Mouse (Mus musculus): ENCODE results near the gene Mst1. TPM values are rescaled to one million over a fixed set of nuclear protein-coding genes. Genes with fewer than 3 reads are reported as not detected.

Gene Mst1
- polyA plus RNA-seq, 1 experiment from 2014 or later = 0.25 TPM

DNA sequence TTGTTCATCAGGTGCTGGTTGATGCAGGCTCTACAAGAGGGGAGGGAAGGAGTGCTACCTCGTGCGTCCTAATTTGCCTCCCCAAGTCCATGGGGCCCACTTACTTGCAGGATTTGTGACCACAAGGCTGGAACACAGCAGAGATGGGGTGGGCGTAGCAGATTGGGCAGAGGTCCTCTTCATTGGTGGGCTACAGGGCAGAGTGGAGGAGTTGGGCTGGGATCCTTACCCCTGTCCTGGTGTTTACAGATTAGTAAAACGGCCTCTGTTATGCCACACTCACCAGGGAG lies 28.4 kb upstream of the Mst1 start:
- H3K27ac ChIP-seq = no peak overlapping the region
- no peak for ATAC-seq (ENCODE audit: borderline replicate concordance, extremely low read depth, low FRiP score, low TSS enrichment)
- H3K4me3 ChIP-seq = no peak overlapping the region
- no peak overlapping the region for H3K4me2 ChIP-seq
- no peak overlapping the region for H3K9ac ChIP-seq
- H3K36me3 ChIP-seq = peaks cover 27% of the 10 kb centered on the region
- H3K4me1 ChIP-seq = peaks cover 36% of the 10 kb centered on the region
- WGBS = 79% methylated on average over 4 of the region's 4 CpGs
- H3K27me3 ChIP-seq = no peaks in the 10 kb centered on the region
- no peaks in the 10 kb centered on the region for H3K9me3 ChIP-seq

GRCm38 (mm10) chr9:108052411-108052810 lies 27.8 kb upstream of the Mst1 start:
- H3K4me1 ChIP-seq = peaks cover 36% of the 10 kb centered on the region
- no peak overlapping the region for H3K4me2 ChIP-seq
- H3K36me3 ChIP-seq = peaks cover 30% of the 10 kb centered on the region
- no peak overlapping the region for H3K27ac ChIP-seq
- H3K27me3 ChIP-seq = no peaks in the 10 kb centered on the region
- no peak for ATAC-seq (ENCODE audit: borderline replicate concordance, extremely low read depth, low FRiP score, low TSS enrichment)
- WGBS = 65% methylated on average over 7 of the region's 7 CpGs
- H3K9me3 ChIP-seq = no peaks in the 10 kb centered on the region
- no peak overlapping the region for H3K9ac ChIP-seq
- no peak overlapping the region for H3K4me3 ChIP-seq

DNA sequence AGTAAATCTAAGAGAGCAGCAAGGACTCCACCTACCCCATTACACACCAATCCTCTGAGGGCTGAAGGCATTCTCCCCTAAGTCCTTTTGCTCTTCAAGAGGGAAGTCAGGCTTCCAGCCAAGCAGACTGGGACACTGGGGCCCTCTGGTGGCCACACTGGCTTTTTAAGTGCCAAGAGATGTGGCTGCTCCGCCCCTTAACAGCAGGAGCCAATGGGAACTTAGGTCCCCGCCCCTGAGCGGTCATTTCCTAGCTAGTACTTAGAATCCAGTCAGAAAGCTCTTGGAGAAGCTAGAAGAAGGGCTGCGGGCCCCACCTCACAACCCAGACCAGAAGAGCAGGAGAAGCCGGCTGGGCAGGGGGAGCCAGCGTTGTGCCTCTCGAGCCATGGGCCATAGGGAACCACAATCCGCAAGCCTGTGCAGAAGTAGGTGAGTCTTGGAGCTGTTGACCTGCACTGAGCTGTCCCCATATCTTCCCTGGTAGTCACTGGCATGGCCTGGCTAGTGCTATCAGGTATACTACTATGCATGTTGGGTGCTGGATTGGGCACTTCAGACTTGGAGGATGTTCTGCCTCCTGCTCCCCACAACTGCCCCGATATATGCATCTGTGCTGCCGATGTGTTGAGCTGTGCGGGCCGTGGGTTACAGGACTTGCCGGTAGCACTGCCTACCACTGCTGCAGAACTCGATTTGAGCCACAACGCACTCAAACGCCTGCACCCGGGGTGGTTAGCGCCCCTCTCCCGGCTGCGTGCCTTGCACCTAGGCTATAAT lies 27.2 kb upstream of the Mst1 start, which contains the start of gene Amigo3:
Amigo3 (plus strand) TSS at position 275 of the 780 bp plus-strand sequence.
- Histone ChIP-seq H3K27me3 (no peaks in the 10 kb centered on the region), H3K27ac (peak within 1 kb of the TSS; percentile 5; the same call in 1 of the 2 replicates), H3K4me3 (no peak within 1 kb of the TSS), H3K9ac (0 out of 2 replicates have a peak within 1 kb of the TSS, but pooled peaks have one; percentile 1), H3K4me1 (peaks cover 30% of the 10 kb centered on the region), H3K36me3 (peaks cover 32% of the 10 kb centered on the region), H3K9me3 (no peaks in the 10 kb centered on the region), H3K4me2 (peak within 1 kb of the TSS; percentile 37)
- peak; percentile 60 for ATAC-seq (ENCODE audit: borderline replicate concordance, extremely low read depth, low FRiP score, low TSS enrichment)
- WGBS = 52% methylated on average over 20 of the region's 20 CpGs

DNA sequence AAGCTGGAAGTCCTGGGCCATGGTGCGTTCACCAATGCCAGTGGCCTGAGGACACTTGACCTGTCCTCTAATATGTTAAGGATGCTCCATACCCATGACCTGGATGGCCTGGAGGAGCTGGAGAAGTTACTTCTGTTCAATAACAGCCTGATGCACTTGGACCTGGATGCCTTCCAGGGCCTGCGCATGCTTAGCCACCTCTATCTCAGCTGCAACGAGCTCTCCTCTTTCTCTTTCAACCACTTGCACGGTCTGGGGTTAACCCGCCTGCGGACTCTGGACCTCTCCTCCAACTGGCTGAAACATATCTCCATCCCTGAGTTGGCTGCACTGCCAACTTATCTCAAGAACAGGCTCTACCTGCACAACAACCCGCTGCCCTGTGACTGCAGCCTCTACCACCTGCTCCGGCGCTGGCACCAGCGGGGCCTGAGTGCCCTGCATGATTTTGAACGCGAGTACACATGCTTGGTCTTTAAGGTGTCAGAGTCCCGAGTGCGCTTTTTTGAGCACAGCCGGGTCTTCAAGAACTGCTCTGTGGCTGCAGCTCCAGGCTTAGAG lies 26.5 kb upstream of the Mst1 start:
- ATAC-seq (ENCODE audit: borderline replicate concordance, extremely low read depth, low FRiP score, low TSS enrichment) = no peak
- H3K27ac ChIP-seq = peak overlapping the region; percentile 5; the same call in 1 of the 2 replicates
- 82% methylated on average over 15 of the region's 15 CpGs for WGBS

DNA sequence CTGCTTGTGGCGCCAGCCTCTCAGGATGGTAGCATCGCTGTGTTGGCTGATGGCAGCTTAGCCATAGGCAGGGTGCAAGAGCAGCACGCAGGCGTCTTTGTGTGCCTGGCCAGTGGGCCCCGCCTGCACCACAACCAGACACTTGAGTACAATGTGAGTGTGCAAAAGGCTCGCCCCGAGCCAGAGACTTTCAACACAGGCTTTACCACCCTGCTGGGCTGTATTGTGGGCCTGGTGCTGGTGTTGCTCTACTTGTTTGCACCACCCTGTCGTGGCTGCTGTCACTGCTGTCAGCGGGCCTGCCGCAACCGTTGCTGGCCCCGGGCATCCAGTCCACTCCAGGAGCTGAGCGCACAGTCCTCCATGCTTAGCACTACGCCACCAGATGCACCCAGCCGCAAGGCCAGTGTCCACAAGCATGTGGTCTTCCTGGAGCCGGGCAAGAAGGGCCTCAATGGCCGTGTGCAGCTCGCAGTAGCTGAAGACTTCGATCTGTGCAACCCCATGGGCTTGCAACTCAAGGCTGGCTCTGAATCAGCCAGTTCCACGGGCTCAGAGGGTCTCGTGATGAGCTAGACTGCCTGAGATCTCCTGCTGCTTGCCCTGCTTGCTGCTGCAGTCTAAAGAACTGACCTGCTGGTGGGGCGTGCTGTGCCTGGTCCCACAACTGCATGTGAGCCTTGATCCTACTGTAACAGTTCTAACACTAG lies 25.8 kb upstream of the Mst1 start:
- peaks cover 39% of the 10 kb centered on the region for H3K36me3 ChIP-seq
- no peaks in the 10 kb centered on the region for H3K9me3 ChIP-seq
- H3K4me1 ChIP-seq = peaks cover 24% of the 10 kb centered on the region
- no peak for ATAC-seq (ENCODE audit: borderline replicate concordance, extremely low read depth, low FRiP score, low TSS enrichment)
- H3K9ac ChIP-seq = no peak overlapping the region
- no peak overlapping the region for H3K4me2 ChIP-seq
- 87% methylated on average over 22 of the region's 22 CpGs for WGBS
- H3K27me3 ChIP-seq = no peaks in the 10 kb centered on the region
- no peak overlapping the region for H3K4me3 ChIP-seq
- H3K27ac ChIP-seq = no peak overlapping the region

More for the DNA sequence above, 26.5 kb upstream of the Mst1 start:
- Histone ChIP-seq H3K27me3 (no peaks in the 10 kb centered on the region), H3K4me3 (no peak overlapping the region), H3K4me1 (peaks cover 24% of the 10 kb centered on the region), H3K36me3 (peaks cover 35% of the 10 kb centered on the region), H3K9me3 (no peaks in the 10 kb centered on the region), H3K9ac (no peak overlapping the region), H3K4me2 (peak overlapping the region; percentile 37; the same call in 1 of the 2 replicates)

- 71% methylated on average over 1 of the region's 1 CpGs for WGBS
- Histone ChIP-seq H3K9me3 (no peaks in the 10 kb centered on the region), H3K27me3 (no peaks in the 10 kb centered on the region), H3K4me2 (no peak overlapping the region), H3K9ac (no peak overlapping the region), H3K27ac (no peak overlapping the region), H3K4me1 (peaks cover 18% of the 10 kb centered on the region), H3K36me3 (peaks cover 39% of the 10 kb centered on the region), H3K4me3 (no peak overlapping the region)
- ATAC-seq (ENCODE audit: borderline replicate concordance, extremely low read depth, low FRiP score, low TSS enrichment) = no peak
Observed at GRCm38 (mm10) chr9:108055061-108055460, 25.2 kb upstream of the Mst1 start.

DNA sequence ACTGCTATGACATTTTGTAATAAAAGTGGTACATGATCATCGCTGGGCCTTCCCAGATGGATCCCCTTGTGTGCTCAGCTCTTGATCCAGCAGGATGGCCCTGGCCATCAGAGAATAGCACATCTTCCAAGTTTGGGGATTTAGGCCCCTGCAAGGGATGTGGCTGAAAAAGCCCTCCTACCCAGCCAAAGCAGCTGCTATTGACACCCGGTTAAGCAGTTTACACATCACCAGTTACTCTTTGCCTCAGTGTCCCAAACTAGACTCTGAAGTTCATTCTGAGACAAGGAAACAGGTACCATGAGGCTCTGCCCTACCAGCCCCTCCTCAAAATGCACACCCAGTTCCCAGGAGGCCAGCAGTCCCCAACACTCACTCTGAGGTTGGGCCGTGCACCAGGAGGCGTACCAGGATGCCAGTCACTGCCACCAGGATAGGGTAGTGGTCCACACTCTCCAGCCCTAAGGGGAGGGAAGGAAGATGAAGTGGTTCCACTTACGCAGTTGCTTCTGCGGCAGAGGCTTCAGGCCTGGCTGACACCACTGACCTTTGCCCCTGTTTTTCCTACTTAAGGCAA lies 24.5 kb upstream of the Mst1 start:
- Histone ChIP-seq H3K27ac (no peak overlapping the region), H3K9ac (no peak overlapping the region), H3K27me3 (no peaks in the 10 kb centered on the region), H3K9me3 (no peaks in the 10 kb centered on the region), H3K4me1 (peaks cover 13% of the 10 kb centered on the region), H3K4me2 (no peak overlapping the region), H3K4me3 (no peak overlapping the region), H3K36me3 (peaks cover 35% of the 10 kb centered on the region)
- WGBS = 80% methylated on average over 6 of the region's 6 CpGs
- no peak for ATAC-seq (ENCODE audit: borderline replicate concordance, extremely low read depth, low FRiP score, low TSS enrichment)

DNA sequence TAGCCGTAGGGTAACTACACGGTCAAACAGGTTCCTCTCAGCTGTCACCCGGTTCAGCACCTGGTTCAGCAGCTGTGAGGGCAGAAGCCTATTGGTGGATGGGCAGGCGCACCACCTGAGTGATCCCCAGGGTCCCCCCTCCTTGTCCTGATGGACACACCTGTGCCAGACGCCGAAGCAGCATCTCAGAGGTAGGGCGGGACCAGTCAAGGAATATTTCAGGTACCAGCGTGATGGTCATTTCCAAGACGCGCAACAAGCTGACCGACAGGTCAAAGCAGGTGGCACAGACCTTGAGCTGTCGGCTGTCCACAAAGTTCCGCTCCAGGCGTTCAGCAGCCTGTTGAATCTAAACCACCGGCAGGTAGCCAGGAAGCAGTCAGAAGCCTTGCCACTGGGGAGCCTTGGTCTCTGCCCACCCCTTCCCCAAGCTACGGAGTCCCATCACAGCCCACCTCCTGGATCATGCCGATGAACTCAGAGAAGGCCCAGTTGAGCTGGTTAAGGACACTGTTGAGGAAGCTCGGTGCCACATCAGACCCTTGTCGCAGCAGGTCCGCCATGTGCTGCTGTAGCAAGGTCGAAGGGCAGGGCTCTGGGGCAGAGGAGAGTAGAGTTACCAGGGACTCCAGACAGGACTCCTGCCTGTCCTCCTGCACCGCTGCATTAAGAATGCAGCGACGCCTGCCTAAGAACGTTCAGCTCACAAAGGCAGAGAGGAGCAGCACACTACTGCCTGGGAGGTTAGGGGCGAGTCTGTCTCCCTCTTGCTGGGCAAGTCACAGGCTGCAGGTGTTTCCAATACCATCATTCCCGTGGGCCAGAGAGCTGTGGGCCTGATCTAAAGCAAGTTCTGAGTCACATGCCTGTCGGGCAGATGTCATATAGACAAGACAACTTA lies 23.6 kb upstream of the Mst1 start:
- Histone ChIP-seq H3K36me3 (peaks cover 27% of the 10 kb centered on the region), H3K27me3 (no peaks in the 10 kb centered on the region), H3K27ac (no peak overlapping the region), H3K4me2 (no peak overlapping the region), H3K4me1 (peaks cover 13% of the 10 kb centered on the region), H3K9me3 (no peaks in the 10 kb centered on the region), H3K4me3 (no peak overlapping the region), H3K9ac (no peak overlapping the region)
- no peak for ATAC-seq (ENCODE audit: borderline replicate concordance, extremely low read depth, low FRiP score, low TSS enrichment)
- WGBS = 76% methylated on average over 28 of the region's 28 CpGs

GRCm38 (mm10) chr9:108057262-108057562 lies 23.0 kb upstream of the Mst1 start:
- H3K9me3 ChIP-seq = no peaks in the 10 kb centered on the region
- no peak overlapping the region for H3K9ac ChIP-seq
- H3K4me3 ChIP-seq = no peak overlapping the region
- no peak for ATAC-seq (ENCODE audit: borderline replicate concordance, extremely low read depth, low FRiP score, low TSS enrichment)
- peaks cover 13% of the 10 kb centered on the region for H3K4me1 ChIP-seq
- H3K4me2 ChIP-seq = no peak overlapping the region
- H3K27ac ChIP-seq = no peak overlapping the region
- WGBS = 83% methylated on average over 5 of the region's 5 CpGs
- H3K27me3 ChIP-seq = no peaks in the 10 kb centered on the region
- peaks cover 26% of the 10 kb centered on the region for H3K36me3 ChIP-seq

DNA sequence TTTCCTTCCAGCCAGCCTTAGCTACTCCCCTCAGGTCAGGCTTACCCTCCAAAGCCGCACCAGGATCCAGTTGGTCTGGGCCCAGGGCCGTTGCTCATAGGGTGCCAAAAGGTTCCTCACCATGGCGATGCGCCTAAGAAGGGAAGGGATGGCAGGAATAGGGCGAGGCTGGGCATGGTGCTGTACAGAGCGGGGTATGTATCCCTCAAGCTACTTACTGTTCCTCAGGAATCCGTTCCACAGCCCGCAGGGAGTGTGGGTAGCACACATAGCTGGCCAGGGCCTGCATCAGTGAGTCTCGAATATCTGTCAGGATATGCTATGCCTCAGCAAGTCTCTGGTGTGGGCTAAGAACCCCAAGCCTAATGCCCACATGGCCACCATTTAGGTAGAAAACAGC lies 21.9 kb upstream of the Mst1 start:
- H3K27me3 ChIP-seq = no peaks in the 10 kb centered on the region
- H3K27ac ChIP-seq = no peak overlapping the region
- WGBS = 90% methylated on average over 9 of the region's 9 CpGs
- peaks cover 28% of the 10 kb centered on the region for H3K36me3 ChIP-seq
- ATAC-seq (ENCODE audit: borderline replicate concordance, extremely low read depth, low FRiP score, low TSS enrichment) = no peak
- no peak overlapping the region for H3K4me3 ChIP-seq
- no peak overlapping the region for H3K4me2 ChIP-seq
- peaks cover 5% of the 10 kb centered on the region for H3K4me1 ChIP-seq
- H3K9ac ChIP-seq = no peak overlapping the region
- no peaks in the 10 kb centered on the region for H3K9me3 ChIP-seq

- Histone ChIP-seq H3K27me3 (no peaks in the 10 kb centered on the region), H3K27ac (no peak overlapping the region), H3K9me3 (no peaks in the 10 kb centered on the region), H3K36me3 (peaks cover 18% of the 10 kb centered on the region), H3K4me2 (no peak overlapping the region), H3K9ac (no peak overlapping the region), H3K4me1 (no peaks in the 10 kb centered on the region), H3K4me3 (no peak overlapping the region)
- WGBS = 92% methylated on average over 3 of the region's 3 CpGs
- ATAC-seq (ENCODE audit: borderline replicate concordance, extremely low read depth, low FRiP score, low TSS enrichment) = no peak
Observed at GRCm38 (mm10) chr9:108062142-108062541, 18.1 kb upstream of the Mst1 start.
